Mouse (Mus musculus) cerebellum, adult 11-12 months (tissue): ENCODE data around the gene Eddm3b.

ENCODE experiments used
- DNase-seq: peaks from one replicate; pipeline ENCODE4 v3.0.0; 2022

The Eddm3b gene

DNA sequence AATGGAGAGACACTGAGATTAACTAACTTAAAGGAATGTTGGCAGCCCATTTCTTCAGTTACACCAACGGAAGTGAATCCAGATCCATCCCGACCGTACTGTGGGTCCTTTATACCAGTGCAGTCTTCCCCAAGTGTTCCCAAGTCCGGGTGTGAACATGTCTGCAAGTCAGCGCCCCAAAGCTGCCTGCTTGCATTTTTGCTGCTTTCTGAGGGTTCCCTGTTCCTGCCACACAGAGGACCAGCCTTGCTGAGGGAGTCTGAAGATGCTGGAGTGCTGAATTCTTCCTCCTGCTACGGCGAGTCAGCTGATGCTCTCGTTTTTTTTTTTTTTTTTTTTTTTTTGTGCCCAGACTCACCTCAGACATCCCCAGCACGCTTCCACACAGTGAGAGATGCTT lies 19.3 kb upstream of the Eddm3b start:
- DNase-seq = no peak

DNA sequence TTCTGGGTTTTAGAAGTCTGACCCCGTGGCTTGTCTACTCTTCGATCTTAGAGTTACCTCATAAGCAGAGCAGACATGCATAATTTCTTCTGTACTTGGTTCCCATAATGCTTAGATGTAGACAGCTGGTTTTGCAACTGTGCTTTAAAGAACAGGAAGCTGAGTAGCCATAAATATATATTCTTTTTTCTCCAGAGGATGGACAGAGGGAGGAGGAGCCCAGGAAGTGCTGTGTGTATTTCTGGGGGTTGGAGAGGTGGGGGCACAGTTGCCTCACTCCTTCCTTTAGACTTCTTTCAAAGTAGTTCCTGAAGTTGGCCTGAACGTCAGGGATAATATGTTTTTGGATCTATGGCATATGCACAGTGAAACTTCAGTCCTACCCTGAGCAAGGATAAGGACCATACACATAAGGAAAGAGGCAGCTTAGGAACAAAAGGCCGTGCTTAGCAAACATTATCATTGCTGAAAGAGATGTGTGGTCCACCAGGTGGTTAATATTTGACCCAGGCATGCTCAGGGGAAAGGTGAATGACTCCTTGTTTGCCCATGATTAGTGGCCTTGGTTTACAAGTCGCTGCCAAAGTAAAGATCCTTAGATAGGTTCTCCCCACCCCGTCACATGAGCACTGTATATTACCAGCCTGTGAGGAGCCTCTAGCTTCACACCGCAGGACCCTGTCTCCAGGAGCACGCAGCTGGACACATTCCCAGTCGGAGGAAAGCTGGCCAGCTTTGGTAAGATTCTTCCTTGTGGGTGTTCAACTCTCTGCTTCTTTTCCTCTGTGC lies 18.3 kb upstream of the Eddm3b start:
- no peak for DNase-seq

DNA sequence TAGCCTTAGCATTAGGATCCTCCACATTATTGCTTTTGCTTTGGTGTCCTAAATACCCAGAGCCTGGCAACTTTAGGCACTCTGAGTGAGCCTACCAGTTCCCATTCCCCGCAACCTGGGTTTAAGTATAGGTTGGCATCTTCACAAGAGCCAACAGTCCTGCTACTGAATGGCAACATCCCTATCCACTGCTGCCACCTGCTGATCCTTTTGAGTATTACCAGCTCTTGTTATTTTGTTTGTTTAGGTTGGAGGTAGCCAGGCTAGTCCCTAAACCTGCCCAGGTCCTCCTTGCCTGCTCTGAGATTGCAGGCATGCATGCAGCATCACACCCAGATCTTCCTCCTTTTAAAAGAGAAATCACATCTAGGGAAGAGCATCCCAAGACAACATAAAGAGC lies 15.9 kb upstream of the Eddm3b start:
- peak; percentile 64 for DNase-seq

DNA sequence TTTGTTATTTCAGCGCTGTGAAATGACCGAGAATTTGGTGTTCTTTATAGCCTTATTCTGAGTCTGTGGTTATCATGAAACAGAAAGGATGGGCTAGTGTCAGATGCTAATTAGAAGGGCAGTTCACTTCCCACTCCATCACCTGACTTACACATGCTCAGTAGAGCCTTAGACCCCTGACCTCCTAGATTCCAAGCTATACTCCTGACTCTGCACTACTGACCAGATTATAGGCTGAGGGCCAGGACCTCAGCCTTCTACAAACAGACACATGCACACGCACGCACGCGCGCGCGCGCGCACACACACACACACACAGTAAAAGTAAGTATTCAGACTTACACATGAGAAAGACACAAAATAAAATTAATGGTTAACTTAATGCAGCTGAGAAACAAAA lies 15.3 kb upstream of the Eddm3b start:
- no peak for DNase-seq

DNA sequence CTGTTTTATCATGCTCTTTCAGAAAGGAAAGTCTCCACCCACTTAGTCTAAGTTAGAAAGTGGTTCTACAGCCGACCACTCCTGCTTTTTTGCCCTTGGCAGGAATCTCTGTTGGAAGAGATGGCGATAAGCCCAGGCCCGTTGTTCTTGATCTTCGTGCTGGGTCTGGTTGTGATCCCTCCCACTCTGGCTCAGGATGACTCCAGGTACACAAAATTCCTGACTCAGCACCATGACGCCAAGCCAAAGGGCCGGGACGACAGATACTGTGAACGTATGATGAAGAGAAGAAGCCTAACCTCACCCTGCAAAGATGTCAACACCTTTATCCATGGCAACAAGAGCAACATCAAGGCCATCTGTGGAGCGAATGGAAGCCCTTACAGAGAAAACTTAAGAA lies 12.9 kb upstream of the Eddm3b start:
- DNase-seq = no peak

DNA sequence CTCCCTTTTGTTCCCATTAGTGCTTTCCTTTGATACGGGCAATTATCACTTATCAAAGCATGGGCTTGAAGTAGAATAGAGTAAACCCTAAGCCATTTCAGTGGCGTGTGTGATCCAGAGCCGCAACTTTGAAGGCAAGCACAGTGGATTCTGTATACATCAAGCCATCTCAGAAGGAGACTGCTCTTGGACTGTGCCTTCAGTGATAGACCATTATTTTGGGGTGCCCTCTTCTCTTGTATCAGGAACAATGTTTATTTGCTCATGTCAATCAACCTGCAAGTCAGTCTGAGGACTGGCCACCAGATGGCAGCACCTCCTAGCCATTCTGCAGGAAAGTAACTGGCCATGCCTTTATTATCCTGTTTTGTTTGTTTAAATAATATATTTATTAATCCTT lies 11.0 kb upstream of the Eddm3b start:
- DNase-seq = peak; percentile 22

DNA sequence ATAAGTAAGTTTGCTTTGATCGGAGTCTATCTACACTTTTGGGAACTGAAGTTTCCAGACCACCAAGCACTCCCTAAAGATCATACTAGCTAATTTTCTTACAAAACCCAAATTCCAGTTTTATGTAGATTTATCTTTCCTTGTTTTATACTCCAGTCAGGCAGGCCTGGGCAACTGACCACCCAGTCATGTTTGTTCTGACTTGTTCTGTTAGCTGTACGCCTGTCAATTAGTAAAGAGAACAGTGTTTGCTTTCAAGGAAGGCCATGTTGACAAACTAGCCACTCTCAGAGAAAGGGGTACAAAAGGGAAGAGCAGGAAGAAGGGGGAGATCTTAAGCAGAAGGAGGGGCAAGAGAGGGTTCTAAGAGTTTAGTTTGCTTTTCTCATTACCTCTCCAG lies 9.9 kb upstream of the Eddm3b start:
- no peak for DNase-seq

DNA sequence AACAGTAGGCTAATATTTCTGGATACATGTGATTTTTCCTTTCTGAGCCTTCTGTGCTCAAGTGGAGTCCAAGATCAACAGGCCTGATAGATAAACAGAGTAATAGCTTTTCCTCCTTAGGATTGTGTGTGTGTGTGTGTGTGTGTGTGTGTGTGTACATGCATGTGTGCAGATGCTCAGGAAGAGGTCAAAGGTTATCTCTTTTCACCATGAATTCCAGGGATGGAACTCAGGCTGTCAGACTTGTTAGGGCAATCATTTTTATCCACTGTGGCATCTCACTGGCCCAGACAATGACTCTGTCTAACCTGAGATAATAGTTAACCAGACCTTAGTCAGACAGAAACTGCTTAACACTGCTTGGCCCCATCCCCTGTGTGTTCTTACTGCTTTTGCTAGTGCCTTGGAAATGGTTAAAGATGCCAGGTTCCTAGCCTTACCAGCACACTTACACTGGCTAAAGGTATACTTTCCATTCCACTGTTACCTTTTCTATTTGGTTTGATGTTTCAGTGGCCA lies 7.7 kb upstream of the Eddm3b start:
- no peak for DNase-seq

DNA sequence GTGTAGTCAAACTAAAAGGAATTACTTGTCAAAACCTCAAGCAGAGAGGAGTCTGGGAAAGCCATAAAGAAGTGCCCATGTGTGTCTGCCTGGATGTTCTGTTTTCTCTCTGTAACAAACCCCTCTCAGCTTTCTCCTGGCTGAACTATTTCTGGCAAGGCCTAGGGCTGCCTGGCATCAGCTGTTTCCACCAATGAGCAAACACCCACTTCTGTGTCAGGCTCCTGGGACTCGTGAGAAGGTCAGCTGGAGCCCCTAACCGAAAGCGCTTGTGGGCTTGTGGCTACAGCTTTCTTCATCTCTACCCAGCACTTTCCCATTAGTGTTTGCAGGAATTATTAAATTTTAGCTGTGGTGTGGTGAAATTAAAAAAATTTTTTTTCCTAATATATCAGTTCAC lies 2.3 kb upstream of the Eddm3b start:
- DNase-seq = no peak

DNA sequence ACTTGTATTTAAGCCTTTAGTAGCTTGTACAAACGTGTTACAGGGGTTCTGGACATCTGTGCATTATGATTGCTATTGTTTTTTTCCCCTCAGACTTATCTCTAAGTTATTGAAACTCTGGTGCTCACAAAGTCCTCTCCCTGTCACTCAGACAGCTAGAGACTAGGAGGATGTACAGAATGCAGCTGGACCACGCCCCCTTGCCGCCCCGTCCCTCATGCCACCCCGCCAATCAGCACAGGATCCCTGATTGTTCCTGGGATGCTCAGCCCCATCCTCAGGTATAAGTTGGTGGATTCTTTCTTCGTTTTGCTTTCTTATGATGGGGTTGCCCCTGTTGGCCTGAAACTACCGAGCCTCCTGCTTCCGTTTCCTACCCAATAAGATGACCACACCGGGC lies 750 bp upstream of the Eddm3b start:
- DNase-seq = no peak

DNA sequence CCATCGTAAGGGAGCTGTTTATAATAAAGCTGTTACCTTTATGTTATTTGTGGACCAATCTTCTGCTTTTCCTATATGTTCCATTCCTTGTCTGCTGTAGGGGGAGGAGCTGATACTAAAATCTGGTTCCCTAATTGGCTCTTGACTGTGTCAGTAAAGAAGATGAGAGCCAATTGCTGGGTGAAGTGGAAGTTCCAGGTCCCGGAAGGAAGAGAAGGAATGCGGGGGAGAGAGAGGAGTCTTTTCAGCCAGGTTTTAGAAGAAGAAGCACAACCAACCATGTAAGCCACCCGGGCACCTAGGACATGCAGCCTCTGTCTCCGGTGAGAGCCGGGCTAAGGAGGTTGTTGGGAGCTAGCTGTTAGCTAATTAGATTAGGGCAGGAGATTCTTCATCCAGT lies 11.5 kb downstream of the Eddm3b start:
- no peak for DNase-seq

DNA sequence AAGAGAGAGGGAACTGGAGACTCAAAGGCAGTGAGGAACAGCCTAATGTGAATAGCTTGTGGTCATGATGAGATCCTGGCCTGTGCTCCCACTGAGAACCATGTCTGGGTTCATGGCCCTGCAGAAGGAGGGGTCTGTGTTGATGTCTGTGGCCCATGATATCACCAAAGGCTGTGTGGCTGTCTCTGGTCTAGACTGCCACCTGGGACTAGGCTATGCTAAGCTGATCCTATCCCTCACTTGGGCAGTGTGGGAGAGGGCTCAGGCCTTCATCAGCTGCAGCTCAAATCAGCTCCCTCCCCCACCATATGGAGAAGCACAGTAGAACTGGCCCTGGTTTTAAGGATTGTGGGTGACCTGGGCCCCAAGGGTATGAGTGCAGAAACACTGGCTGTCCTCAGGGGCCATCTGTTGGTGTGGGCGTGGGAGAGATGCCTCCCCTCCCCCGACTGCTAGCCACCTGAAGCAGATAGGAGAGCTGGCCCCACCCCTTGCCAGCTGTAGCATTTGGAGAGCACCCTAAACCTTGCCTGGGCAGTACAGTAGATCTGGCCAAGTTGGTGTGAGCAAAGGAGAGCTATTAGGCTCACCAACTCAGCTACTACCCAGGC lies 13.5 kb downstream of the Eddm3b start:
- no peak for DNase-seq

DNA sequence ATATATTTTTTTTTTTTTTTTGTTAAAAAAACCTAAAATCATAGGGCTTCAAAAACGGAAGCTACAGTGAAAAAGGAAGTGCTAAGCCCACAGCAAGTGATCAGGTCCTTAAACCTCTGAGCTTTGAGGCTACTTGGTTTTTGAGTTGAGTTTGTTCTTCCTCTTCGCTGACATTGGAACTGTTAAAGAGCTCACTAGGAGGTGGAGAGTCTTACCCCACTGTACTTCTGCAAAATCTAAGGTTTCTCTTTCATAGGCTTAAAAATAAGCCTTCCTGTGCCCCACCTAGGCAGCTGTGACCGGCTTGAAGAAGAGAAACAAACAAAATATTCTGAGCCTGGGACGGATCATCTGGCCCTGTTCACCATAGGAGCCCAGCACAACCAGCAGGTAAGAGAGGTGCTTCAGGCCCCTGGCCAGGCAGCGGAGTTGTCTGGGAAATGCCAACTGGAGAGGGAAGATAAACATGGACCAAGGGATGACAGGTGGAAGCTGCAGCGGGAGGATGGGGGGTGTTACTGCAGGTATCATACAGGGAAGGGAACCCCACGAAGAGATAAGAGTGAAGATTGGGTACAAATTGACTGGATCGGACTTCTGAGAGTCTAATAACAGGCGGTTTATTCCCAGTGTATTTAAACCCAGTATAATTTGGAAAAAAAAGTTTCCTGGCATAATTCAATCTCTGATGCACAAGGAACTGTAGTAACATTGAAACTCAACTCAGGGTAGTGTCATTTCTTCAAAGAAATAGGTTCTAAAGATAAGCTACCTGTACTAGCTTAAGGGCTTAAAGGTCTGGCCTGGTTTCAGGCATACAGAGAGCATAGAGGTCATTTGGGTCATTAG lies 14.8 kb downstream of the Eddm3b start:
- no peak for DNase-seq

DNA sequence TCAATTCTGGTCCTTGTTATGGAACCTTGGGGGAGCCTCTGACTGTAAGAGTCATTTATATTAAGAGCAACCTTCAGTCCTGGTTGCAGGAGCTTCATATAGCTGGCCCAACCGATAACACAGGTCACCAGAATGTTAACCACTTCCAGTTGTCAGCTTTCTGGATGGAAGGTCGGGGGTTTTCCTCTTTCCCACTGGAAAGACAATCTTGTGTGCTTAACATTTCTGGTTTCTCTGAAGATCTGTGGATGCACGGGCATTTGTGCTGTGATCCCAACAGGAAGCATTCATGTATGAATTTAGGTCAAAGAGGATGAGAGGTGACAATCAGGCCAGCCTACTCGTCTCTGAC lies 15.4 kb downstream of the Eddm3b start:
- DNase-seq = no peak

DNA sequence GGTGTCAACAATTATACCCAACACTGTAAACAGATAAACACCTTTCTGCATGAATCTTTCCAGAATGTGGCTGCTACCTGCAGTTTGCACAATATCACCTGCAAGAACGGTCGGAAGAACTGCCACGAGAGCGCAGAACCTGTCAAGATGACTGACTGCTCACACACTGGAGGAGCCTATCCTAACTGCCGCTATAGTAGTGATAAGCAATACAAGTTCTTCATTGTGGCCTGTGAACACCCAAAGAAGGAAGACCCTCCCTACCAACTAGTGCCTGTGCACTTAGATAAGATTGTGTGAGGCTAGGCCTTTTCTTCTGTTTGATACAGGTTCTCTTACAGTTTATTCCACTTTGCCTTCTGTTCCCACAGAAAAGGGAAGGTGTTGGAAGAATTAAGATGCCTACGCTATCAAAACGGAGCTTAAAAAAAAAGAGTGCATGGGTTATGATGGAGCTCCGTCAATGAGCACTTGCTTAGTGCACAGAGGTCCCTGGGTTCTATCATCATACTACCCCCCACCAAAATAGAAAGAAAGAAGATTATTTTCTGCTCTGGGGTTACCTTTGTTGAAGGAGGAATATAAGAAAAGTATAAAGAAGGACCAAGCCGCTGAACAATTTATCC lies 16.2 kb downstream of the Eddm3b start:
- DNase-seq = no peak

DNA sequence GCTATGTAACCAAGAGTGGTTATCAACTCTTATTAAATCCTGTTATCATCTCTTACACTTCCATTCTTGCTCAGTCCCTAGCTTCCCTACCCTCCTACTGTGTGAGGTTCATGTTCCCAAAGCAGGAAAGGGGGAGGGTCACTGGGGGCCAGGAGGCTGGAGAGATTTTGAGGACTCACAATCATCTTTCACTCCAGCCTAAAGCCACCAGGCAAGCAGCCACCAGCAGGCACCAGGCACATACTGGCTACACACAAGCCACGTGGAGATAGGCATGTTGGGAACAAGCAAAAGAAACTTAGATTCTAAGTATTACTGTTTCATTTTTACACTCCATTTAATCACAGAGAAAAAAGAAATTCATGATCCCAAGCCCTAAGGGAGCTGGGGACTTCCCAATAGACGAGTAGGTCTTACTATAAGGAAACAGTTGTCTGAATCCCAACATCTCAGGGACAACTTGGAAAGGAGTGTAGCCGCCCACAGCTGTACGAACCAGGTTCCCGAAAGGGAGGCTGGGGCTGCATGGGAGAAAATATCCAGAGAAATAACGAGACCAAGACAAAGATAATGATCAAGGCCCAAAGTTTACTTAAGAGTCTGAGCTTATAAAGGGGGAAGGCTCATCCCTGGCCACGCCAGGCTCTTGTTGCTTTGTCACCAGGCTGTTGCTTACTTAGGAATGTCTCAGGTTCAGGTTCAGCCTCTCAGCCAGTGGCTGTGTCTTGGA lies 17.0 kb downstream of the Eddm3b start:
- no peak for DNase-seq

DNA sequence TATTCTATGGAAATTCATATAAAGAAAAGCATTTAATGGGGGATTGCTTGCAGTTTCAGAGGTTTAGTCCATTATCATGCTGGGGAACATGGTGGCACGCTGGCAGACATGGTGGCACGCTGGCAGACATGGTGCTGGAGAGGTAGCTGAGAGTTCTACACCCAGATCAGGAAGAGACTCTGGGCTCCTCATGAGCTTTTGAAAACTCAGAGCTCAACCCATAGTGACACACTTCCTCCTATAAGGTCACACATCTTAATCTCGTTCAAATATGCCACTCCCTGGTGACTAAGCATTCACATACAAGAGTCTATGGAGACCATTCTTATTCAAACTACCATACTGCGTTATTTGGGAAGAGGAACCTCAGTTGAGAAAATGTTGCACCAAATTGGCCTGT lies 18.1 kb downstream of the Eddm3b start:
- no peak for DNase-seq

DNA sequence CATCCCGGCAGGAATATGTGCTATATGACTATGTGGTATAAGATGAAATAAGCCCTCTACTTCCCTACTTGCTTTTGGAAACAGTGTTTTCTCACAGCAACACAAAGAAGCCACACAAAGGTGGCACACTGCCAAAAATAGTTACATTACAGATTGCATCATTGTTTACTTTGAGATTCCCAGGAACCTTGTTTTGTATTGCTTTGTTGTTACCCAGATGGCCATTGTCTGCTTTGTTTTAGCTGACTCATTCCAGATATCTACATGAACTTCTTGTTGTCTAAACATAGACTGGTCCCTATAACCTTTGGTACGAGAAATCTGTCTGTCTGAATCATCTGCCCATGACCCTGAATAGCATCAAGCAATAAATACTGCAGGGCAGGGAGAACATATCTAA lies 26.1 kb downstream of the Eddm3b start:
- DNase-seq = no peak

DNA sequence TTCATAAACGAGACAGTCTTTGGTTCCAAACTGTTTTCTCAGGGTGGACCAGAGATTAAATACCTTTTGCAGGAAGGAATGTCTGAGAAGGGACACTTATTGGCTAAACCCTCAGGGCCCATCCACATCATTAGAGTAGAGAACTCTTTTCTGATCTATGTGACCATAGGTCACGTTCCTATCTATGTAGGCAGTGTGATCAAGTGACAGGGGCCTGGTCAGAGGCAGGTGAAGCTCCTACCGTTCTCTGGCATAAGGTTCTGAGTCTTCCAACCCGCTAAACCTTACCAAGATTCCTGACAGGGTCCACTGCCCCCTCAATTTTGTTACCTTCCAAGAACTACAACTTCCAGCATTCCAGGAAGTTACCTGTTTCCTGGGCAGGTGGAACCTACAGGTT lies 27.9 kb downstream of the Eddm3b start:
- no peak for DNase-seq

DNA sequence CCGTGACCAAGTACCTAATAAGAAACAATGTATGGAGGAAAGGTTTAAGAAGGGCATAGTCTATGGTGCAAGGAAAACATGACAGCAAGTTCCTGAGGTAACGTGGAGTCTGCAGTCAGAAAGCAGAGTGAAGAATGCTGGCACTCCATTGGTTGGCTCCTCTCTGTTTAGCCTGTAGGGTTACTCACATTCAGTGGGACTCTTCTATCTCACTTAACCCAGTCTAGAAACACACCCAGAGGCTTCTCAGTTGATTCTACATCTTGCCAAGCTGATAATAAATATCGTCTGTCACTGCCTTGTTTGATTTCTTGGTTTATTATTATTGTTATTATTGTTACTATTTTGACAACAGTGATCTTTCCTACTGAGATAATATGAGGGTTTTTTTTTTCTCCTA lies 28.3 kb downstream of the Eddm3b start:
- no peak for DNase-seq

DNA sequence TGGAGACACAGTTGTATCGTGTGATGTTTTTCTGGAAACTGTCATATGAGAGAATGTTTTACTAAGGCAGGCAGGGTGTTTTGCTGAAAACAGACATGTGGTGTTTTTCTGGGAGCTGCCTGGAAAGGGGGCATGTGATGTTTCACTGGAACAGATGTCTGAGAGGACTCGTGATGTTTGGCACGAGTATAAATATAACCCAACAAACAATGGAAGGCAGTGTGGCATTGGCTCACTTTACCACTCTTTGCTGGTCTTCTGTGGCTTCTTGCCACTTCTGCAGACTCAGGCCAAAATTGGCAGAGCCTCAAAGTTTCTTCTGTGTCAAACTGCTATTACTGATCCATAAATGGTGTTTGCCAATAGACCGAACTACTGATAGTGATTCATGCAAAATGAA lies 29.1 kb downstream of the Eddm3b start:
- no peak for DNase-seq

DNA sequence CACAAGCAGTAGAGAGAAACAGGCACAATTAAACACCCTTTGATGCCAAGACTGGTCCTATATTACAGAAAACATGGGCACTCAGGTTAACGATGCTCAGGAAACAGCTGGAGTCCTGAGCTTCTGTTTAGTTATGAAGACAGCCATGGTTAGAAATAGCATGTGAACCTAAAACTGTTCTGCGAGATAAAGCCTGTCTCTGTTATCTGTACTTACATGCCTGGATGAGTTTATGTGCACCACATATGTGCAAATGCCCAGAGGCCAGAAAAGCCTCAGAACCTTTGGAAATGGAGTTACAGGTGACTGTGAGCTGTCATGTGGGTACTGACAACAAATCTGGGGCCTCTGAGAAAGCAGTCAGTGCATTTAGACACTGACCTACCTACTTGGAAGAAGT lies 29.7 kb downstream of the Eddm3b start:
- DNase-seq = no peak

DNA sequence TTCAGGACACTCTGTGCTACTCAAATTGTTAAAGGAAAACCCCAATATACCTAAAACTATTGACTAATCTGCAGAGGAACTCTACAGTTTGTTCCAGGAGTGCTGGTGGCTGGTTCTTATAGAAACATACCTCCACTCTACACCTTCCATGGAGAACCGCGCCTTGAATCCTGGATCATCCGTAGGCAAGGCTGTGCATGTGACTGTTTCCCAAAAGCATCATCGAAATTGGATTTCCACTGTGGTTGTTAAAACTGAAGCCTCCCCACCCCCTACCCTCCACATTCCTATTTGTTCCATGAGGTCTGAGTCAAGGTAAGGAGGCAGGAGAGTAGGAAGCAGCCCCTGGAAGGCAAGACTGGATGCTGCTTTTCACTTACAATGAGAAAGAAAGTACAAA lies 30.2 kb downstream of the Eddm3b start:
- DNase-seq = no peak
